Mouse (Mus musculus) 3134 (cell line): ENCODE results near the gene Ces3b.

Experiments used
- DNase-seq: peaks from one replicate; pipeline ENCODE4 v3.0.0-alpha.2; 2011; ENCODE audit warnings: low spot score; ENCODE audit not compliant: insufficient read length; ENCODE audit errors: extremely low read depth

The Ces3b gene

GRCm38 (mm10) chr8:105142395-105142794 is 58.8 kb downstream of the Ces3b start:
- DNase-seq: no peak
